Mouse (Mus musculus): ENCODE measurements around the gene Glb1l3.
A peak's percentile ranks its signal among the peaks of the same experiment; 100 is the strongest.
"Not testable (repeated sequence)": the region's sequence is repeated elsewhere in the genome, so short reads cannot be mapped to it uniquely, and the experiment has no call there.

Glb1l3 gene

DNA sequence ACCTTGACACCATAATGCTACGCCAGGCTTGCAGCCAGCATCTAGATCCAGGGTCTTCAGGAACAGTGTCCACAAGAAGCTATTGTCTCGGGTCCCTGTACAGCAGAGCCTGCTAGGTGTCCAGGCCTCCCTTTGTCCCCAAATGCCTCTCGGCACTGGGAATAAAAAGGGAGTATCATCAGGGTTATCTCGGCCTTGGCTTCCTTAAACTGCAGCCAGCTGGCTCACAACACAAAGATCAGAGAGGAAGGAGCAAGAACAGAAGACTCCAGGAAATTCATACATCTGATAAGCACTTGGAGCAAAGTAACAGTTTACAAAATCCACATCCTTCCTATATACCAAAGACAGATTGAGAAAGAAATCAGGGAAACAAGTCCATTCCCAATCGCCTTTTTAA is at the start of gene Glb1l3:
Gene Glb1l3 (minus strand): TSS at position 140 of the 400 bp plus-strand sequence.
- DNase-seq: no peak

DNA sequence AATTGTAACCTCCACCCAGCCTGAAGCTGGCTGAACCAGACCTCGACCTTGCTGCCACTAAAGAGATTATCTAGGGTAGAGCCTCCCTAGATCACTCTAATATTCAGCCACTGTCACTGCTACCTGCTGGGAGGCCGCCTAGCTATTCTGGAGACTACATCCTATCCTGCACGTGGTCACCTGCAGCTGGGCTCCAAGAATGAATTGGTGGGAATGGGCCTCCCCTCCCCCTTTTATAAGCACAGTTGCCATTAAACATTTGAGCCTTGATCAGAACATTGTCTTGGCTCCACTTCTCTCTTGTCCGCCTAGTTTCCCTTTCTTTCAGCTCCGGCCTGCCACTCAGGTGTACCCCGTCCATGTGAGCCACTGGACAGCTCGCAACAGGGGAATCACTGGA is 9.2 kb upstream of the Glb1l3 start:
- DNase-seq: not testable (repeated sequence)

DNA sequence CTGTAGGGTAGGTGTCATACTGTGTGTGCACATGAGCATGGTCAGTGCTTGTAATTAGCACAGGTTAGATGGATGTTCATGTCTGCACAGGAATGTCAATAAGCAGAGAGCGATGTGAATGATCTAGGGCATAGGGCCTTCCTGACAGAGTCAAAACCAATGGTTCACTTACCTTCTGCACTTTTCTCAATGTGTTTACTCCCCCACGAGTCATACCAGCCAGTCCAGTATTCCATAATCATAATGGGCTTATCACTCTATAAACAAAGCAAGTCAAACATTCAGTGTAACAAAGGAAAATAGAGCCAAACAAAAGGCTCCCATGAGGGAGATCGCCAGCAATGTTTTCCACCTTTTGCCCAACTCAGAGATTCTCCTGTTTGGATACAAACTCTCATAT is 29.6 kb downstream of the Glb1l3 start:
- no peak for DNase-seq

DNA sequence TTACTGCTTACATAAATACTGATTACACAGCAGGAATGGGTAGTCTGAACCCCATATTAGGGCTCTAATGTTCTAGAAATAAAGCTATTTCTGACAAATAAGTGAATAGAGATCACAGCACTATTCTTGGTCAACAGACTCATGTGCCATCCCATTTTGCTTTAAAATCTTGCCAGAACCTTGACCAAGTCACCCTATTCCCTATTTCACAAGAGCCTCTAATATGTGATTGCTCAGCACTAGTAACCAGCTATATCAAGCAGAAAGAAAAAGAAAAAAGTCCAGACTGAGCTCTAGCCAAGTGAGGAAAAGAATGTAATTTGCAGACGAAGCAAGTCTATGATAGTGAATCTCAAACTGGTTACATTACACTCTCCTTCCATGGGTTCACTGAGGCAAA is 40.7 kb downstream of the Glb1l3 start:
- DNase-seq: no peak

DNA sequence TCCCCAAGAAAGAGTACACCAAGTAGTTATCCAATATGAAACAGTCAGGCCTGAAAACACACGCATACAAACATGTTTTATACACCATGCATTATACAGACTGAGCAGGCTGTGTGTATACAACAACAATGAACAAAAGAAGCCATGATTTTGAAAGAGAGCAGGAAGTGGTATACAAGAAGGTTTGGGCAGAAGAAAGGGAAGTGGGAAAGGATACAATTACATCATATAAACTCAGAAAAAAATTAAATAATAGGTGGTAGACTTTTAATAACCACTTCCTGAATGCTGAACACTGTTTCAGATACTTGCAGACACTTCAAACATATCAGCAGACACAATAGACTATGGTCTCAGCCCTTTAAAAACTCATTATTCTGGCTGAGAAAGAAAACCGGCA is 52.0 kb downstream of the Glb1l3 start:
- DNase-seq: no peak

DNA sequence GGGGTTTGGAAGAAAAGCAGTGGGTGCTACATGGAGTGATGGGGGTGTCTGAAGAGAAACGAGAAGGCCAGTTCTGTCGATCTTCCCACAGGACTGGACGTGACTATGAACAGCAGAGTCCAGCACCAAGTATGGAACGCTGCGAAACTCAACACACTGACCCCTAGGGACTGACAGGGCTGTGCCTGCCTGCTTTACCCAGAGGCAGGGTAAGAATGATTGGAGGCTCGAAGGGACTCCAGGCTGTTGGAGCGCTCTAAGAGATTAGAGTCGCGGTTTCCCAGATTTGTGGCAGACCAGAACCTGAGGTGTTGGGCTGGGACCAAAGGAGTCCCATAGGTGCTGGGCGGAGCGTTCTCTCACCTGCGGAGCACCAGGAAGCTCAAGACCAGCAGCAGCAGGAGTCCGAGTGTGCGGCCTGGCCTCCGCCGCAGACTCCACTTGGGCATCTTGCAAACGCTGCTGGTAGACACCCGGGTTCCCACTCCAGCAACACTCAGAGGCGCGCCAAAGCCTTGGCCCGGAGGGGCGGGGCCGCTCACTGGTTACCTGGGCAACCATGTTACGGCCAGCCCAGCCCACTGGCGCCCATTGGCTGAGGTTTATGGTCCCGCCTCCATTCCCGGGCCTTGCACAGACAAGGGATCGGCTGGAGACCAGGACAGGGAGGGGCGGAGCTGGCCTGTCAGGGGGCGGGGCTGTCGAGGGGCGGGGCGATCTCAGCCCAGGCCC is 54.6 kb downstream of the Glb1l3 start, which contains the start of gene Glb1l2:
Gene Glb1l2 (minus strand): TSS at position 534 of the 732 bp plus-strand sequence.
- peak; percentile 87 for DNase-seq

DNA sequence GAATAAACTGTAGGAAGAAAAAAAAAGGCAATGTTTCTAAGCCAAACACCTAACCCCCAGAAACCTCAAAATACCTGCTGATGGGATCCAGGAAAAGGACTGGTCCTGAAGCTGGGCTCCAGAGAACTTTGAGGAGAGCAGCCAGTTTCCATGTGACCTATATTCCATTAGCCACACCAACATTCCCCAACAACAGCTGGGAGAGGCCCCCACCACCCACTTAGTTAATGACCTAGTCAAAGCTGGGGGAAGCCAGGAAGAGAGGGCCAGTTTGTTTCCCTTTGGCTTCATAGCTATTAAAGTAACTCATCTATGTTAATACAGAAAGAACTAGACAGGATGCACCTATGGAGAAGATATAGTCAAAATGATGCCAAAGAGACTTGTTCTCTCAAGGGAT is 56.4 kb downstream of the Glb1l3 start:
- DNase-seq: no peak

DNA sequence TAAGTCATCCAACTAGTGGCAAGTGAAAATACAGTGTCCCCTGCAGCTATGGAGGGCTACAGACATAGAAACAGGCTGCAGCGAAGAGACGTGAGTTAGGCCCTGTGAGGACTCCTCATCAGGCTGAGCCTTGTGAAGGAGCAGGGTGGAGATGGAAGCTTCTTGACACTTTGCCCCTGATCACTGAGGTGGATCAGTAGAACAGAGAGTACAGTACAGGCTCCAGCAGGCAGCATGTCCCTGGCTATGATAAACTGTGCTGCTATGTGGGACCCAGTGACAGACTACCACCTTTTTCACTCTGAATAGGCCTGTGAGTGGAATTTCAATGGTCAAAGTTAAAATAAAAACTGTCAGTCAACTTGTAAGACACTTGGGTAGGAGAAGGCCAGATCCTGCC is 60.3 kb downstream of the Glb1l3 start:
- DNase-seq: no peak

DNA sequence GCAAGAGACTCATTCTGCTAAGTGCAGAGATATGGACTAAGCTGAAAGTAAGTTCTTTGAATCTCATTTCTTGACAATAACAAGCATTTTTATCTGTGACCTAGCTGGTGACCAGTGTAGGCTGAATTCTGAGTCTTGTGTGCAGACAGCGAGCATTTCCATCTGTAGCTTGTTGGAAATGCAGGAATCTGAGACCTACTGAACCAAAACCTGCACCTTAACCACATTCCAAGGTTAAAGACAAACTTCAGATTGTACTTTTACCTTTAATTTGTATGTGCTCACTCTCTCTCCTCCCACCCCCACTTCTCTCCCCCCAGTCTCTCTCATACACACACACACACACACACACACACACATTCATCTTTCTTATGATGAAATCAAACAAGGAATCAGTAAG is 62.0 kb downstream of the Glb1l3 start:
- no peak for DNase-seq

DNA sequence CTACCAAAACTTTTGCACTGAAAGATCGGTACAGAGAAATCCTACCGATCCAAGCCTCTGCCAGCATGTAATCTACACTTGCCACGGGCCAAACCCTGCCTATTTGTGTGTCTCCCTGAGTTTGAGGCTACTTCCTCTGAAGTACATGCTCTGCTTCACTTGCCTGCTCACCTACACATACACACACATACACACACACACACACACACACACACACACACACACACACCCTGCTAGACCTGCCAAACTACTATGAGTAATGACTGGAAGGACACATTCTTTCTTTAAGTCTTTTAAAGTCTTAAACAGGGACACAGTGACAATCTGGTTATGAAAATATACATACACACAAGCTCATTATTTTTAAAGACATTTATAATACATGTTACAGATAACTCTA is 62.5 kb downstream of the Glb1l3 start:
- no peak for DNase-seq

DNA sequence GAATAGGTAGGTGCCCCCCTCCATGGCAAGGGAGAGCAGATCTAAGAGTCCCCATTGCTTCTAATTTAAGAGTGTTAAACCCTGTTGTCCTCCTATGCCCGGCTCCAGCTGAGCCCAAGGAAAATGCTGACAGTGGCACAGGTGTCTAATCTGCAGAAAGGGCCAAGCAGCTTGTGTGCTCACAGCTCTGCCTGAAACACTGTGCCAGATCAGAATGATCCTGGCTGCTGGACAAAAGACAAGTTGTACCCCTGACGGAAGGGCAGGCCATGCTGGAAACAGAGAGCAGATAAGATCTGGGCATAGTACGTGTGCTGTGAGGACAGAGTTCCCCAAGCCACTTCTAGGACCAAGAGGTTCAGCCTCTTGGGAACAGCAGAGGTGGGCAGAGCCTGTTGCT is 67.9 kb downstream of the Glb1l3 start:
- no peak for DNase-seq

DNA sequence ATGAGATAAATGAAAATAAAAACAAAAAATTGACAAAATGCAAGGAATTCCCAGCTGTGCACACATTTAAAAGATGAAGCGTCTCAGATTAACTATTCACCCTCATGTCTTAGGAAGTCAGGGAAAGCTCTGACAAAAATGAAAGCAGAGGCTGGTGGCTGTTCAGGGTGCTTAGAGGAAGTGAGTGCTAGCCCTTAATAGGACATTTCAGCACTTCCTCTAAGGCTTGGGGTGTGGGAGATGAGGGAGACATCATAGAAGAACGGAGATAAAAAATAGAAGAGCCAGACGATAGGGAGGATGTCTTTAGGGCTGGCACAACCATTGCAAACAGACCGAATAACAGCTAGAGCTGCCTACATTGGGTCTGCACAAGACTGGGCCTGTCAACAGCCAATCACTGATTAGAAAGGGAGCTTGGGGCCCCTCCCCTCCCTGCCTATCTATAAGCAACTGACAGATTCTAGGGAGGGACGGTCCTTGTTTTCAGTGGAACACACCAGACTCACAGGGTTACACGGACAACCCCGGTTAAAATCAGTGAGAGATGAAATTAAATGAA is 77.2 kb downstream of the Glb1l3 start:
- no peak for DNase-seq

DNA sequence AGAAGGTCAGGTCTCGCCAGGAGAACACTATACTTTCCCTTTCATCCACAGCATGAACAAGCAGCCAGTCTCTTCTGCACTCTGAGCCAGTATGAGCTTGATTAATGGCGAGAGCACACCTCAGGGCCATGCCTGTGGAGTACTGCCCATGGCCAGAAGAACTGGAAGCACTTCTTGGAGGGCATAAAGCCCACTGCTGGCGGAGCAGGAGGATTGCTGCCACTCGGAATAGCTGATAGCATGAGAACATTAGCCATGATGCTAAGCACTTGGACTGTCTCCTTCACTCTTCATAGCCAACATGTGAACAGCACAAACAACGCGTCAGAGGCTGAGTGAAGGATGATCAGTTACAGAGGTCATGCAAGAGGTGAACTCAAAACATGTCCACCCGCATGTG is 82.3 kb downstream of the Glb1l3 start:
- DNase-seq: no peak

DNA sequence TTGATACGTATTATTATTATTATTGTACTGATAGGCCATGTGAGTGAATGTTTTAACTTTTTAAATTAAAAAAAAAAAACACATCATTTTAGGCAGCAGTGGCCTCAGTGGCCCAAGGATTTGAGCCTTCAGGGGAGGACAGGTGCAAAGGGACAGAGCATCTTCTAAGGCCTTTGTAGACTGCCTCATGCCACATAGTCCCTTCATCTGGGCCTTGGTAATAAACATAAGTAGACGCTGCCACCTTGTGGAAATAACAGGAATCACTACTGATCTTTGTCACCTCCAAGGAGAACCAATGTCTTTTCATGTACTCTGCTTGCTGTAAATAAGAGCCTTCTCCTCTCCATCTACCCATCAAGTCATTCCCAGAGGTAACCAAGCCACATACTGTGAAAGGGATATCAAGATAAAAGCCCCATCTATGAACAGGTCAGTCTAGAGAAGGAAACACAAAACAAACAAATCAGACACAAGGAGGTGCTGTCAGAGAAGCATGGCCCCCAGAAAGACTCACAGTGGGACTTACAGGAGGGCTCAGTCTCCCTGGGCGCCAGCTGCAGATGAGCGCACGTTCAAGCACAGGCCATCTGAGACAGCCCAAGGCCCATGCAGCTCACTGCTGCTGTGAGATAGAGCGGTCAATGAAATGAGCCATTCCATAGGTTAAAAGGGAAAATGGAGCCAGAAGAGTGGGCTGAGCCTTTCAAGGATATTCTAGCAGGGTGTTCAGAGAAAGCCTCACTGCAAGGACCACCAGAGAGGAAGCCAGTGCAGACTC is 84.4 kb downstream of the Glb1l3 start:
- DNase-seq: no peak

DNA sequence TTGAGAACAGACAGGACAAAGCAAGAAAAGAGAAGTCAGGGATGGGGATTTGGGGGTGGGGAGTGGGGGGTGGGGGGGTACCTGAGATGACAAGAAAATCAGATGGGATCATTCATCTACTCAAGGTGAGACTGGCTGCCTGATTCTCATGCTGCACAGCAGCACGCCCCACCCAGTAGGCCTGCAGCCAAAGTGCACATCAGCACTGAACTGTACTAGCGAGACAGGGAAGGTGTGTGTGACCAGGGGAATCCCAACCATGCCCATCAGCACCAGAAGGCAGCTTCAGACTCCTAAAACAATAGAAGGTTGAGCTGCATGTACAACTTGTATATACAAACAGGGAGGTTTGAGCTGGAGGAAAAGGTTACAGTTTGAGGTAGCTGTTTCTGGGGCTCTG is 85.0 kb downstream of the Glb1l3 start:
- no peak for DNase-seq

DNA sequence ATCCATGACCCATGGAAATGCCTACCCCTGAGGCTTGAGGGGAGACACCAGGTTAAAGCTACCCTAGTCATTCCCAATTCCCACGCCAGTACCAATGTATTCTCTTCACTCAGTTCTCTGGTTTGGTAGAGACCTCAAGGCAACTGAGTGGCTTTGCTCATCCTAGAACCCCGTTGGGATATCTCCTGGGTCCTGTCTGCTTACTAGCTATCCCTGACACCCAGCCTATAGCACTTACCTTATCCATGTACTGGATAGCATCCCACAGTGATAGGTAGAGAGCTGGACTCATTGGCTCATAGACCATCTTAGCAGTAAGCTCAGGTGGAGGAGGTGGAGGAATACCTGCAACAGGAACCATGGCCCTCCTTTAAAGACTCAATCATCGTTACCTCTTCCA is 92.5 kb downstream of the Glb1l3 start:
- DNase-seq: no peak

Data from right cerebral cortex, postnatal 4 days (tissue).